Mouse (Mus musculus): ENCODE measurements at regions not wholly inside any gene's neighbourhood (a gene's known extent, or its start where the extent isn't known, plus 50 kb on each side); places are given as distances from the start of the nearest gene placed in this dataset.

GRCm38 (mm10) chr2:51837864-51838263, 97.1 kb downstream of the Rbm43 start:
- 78% methylated on average over 5 of the region's 5 CpGs for WGBS

GRCm38 (mm10) chr2:51840808-51841207, 94.2 kb downstream of the Rbm43 start:
- 97% methylated on average over 3 of the region's 3 CpGs for WGBS
- Histone ChIP-seq H3K36me3 (no peaks in the 10 kb centered on the region), H3K4me3 (no peak overlapping the region), H3K9me3 (replicated peaks) (no peaks in the 10 kb centered on the region), H3K27ac (no peak overlapping the region), H3K27me3 (ENCODE audit: low read depth, poor library complexity, severe bottlenecking) (no peaks in the 10 kb centered on the region), H3K4me1 (peaks cover 34% of the 10 kb centered on the region)
- no peak for DNase-seq (ENCODE audit: low spot score)

More at GRCm38 (mm10) chr2:51837864-51838263, 97.1 kb downstream of the Rbm43 start:
- no peak for DNase-seq (ENCODE audit: low spot score)
- no peak overlapping the region for H3K4me3 ChIP-seq
- H3K4me1 ChIP-seq = peaks cover 15% of the 10 kb centered on the region
- H3K27me3 ChIP-seq (ENCODE audit: low read depth, poor library complexity, severe bottlenecking) = no peaks in the 10 kb centered on the region
- no peaks in the 10 kb centered on the region for H3K9me3 ChIP-seq (replicated peaks)
- no peak overlapping the region for H3K27ac ChIP-seq
- H3K36me3 ChIP-seq = no peaks in the 10 kb centered on the region

- Histone ChIP-seq H3K27ac (peak overlapping the region; percentile 77), H3K4me3 (no peak overlapping the region), H3K36me3 (no peaks in the 10 kb centered on the region), H3K4me1 (peaks cover 74% of the 10 kb centered on the region), H3K27me3 (ENCODE audit: low read depth, poor library complexity, severe bottlenecking) (no peaks in the 10 kb centered on the region), H3K9me3 (replicated peaks) (no peaks in the 10 kb centered on the region)
- WGBS = 36% methylated on average over 8 of the region's 8 CpGs
- DNase-seq (ENCODE audit: low spot score) = no peak
Measured at GRCm38 (mm10) chr2:51844831-51845230, 90.1 kb downstream of the Rbm43 start.

GRCm38 (mm10) chr2:51847556-51847955, 87.4 kb downstream of the Rbm43 start:
- 64% methylated on average over 4 of the region's 4 CpGs for WGBS
- Histone ChIP-seq H3K36me3 (no peaks in the 10 kb centered on the region), H3K9me3 (replicated peaks) (no peaks in the 10 kb centered on the region), H3K27me3 (ENCODE audit: low read depth, poor library complexity, severe bottlenecking) (no peaks in the 10 kb centered on the region), H3K27ac (peak overlapping the region; percentile 54), H3K4me3 (no peak overlapping the region), H3K4me1 (peaks cover 79% of the 10 kb centered on the region)
- DNase-seq (ENCODE audit: low spot score) = no peak

GRCm38 (mm10) chr2:51847964-51848363, 87.0 kb downstream of the Rbm43 start:
- H3K36me3 ChIP-seq = no peaks in the 10 kb centered on the region
- no peak for DNase-seq (ENCODE audit: low spot score)

GRCm38 (mm10) chr2:51848491-51848890, 86.5 kb downstream of the Rbm43 start:
- Histone ChIP-seq H3K27me3 (ENCODE audit: low read depth, poor library complexity, severe bottlenecking) (no peaks in the 10 kb centered on the region), H3K4me1 (peaks cover 72% of the 10 kb centered on the region), H3K27ac (peak overlapping the region; percentile 54; the same call in 1 of the 2 replicates)

More at GRCm38 (mm10) chr2:51847964-51848363, 87.0 kb downstream of the Rbm43 start:
- Histone ChIP-seq H3K27me3 (ENCODE audit: low read depth, poor library complexity, severe bottlenecking) (no peaks in the 10 kb centered on the region), H3K9me3 (replicated peaks) (no peaks in the 10 kb centered on the region), H3K27ac (peak overlapping the region; percentile 54), H3K4me1 (peaks cover 75% of the 10 kb centered on the region), H3K4me3 (no peak overlapping the region)
- 51% methylated on average over 6 of the region's 6 CpGs for WGBS

GRCm38 (mm10) chr2:51850581-51850980, 84.4 kb downstream of the Rbm43 start:
- Histone ChIP-seq H3K27ac (peak overlapping the region; percentile 71), H3K4me1 (peaks cover 73% of the 10 kb centered on the region)

More at GRCm38 (mm10) chr2:51848491-51848890, 86.5 kb downstream of the Rbm43 start:
- WGBS = 8% methylated on average over 2 of the region's 2 CpGs
- H3K4me3 ChIP-seq = no peak overlapping the region
- DNase-seq (ENCODE audit: low spot score) = peak; percentile 71
- H3K9me3 ChIP-seq (replicated peaks) = no peaks in the 10 kb centered on the region
- H3K36me3 ChIP-seq = no peaks in the 10 kb centered on the region

GRCm38 (mm10) chr2:51851711-51852110, 83.3 kb downstream of the Rbm43 start:
- peaks cover 62% of the 10 kb centered on the region for H3K4me1 ChIP-seq
- no peaks in the 10 kb centered on the region for H3K36me3 ChIP-seq
- H3K27me3 ChIP-seq (ENCODE audit: low read depth, poor library complexity, severe bottlenecking) = no peaks in the 10 kb centered on the region
- H3K4me3 ChIP-seq = no peak overlapping the region
- WGBS = 85% methylated on average over 7 of the region's 7 CpGs
- no peak for DNase-seq (ENCODE audit: low spot score)
- no peaks in the 10 kb centered on the region for H3K9me3 ChIP-seq (replicated peaks)
- peak overlapping the region; percentile 71 for H3K27ac ChIP-seq

More at GRCm38 (mm10) chr2:51850581-51850980, 84.4 kb downstream of the Rbm43 start:
- no peaks in the 10 kb centered on the region for H3K9me3 ChIP-seq (replicated peaks)
- 88% methylated on average over 9 of the region's 9 CpGs for WGBS
- no peaks in the 10 kb centered on the region for H3K27me3 ChIP-seq (ENCODE audit: low read depth, poor library complexity, severe bottlenecking)
- no peak overlapping the region for H3K4me3 ChIP-seq
- H3K36me3 ChIP-seq = no peaks in the 10 kb centered on the region
- no peak for DNase-seq (ENCODE audit: low spot score)

- Histone ChIP-seq H3K4me1 (peaks cover 14% of the 10 kb centered on the region), H3K27ac (no peak overlapping the region), H3K36me3 (no peaks in the 10 kb centered on the region), H3K4me3 (no peak overlapping the region), H3K9me3 (replicated peaks) (no peaks in the 10 kb centered on the region), H3K27me3 (ENCODE audit: low read depth, poor library complexity, severe bottlenecking) (no peaks in the 10 kb centered on the region)
- no peak for DNase-seq (ENCODE audit: low spot score)
Measured at GRCm38 (mm10) chr2:51857226-51857625, 77.7 kb downstream of the Rbm43 start.

GRCm38 (mm10) chr2:51866045-51866444, 68.9 kb downstream of the Rbm43 start:
- Histone ChIP-seq H3K27me3 (ENCODE audit: low read depth, poor library complexity, severe bottlenecking) (no peaks in the 10 kb centered on the region), H3K36me3 (no peaks in the 10 kb centered on the region), H3K4me3 (no peak overlapping the region), H3K9me3 (replicated peaks) (no peaks in the 10 kb centered on the region), H3K27ac (no peak overlapping the region), H3K4me1 (peaks cover 27% of the 10 kb centered on the region)
- DNase-seq (ENCODE audit: low spot score) = no peak
- 89% methylated on average over 5 of the region's 5 CpGs for WGBS

- WGBS = 35% methylated on average over 4 of the region's 4 CpGs
- H3K4me1 ChIP-seq = peaks cover 32% of the 10 kb centered on the region
- no peaks in the 10 kb centered on the region for H3K36me3 ChIP-seq
- H3K4me3 ChIP-seq = no peak overlapping the region
- no peak for DNase-seq (ENCODE audit: low spot score)
- H3K27me3 ChIP-seq (ENCODE audit: low read depth, poor library complexity, severe bottlenecking) = no peaks in the 10 kb centered on the region
- H3K9me3 ChIP-seq (replicated peaks) = no peaks in the 10 kb centered on the region
- no peak overlapping the region for H3K27ac ChIP-seq
Measured at GRCm38 (mm10) chr2:51868878-51869510, 66.0 kb downstream of the Rbm43 start.

- Histone ChIP-seq H3K27me3 (ENCODE audit: low read depth, poor library complexity, severe bottlenecking) (no peaks in the 10 kb centered on the region), H3K27ac (no peak overlapping the region), H3K4me3 (no peak overlapping the region), H3K36me3 (no peaks in the 10 kb centered on the region), H3K4me1 (peaks cover 27% of the 10 kb centered on the region), H3K9me3 (replicated peaks) (no peaks in the 10 kb centered on the region)
- no peak for DNase-seq (ENCODE audit: low spot score)
- WGBS = 84% methylated on average over 14 of the region's 14 CpGs
Measured at GRCm38 (mm10) chr2:51871571-51871970, 63.4 kb downstream of the Rbm43 start.
